Mouse (Mus musculus) myocyte (in vitro differentiated cells): ENCODE measurements at regions not wholly inside any gene's neighbourhood (a gene's known extent, or its start where the extent isn't known, plus 50 kb on each side); places are given as distances from the start of the nearest gene placed in this dataset.

Experiments
- CEBPB ChIP-seq: IDR thresholded peaks from 2 replicates; pipeline ENCODE4 v1.6.1; 2011; ENCODE audit warnings: mild to moderate bottlenecking, moderate library complexity; ENCODE audit not compliant: poor library complexity, insufficient read depth, severe bottlenecking
- E2F4 ChIP-seq: IDR thresholded peaks from one replicate; pipeline ENCODE4 v1.6.1; 2011; ENCODE audit warnings: mild to moderate bottlenecking, control low read depth, moderate library complexity; ENCODE audit not compliant: insufficient read depth
- MAX ChIP-seq: IDR thresholded peaks from one replicate; pipeline ENCODE4 v1.6.1; 2011; ENCODE audit warnings: low read depth, mild to moderate bottlenecking, control low read depth
- MYOD1 ChIP-seq, 3 experiments: IDR thresholded peaks; one replicate each; pipeline ENCODE4 v1.6.1; 2011; ENCODE audit warnings: control low read depth in 2 of 3, low read depth in 2 of 3, mild to moderate bottlenecking in 2 of 3, moderate library complexity in 1 of 3; ENCODE audit not compliant: insufficient read length in 2 of 3, control insufficient read depth in 1 of 3
- MYOG ChIP-seq, 3 experiments: IDR thresholded peaks; one replicate each; pipeline ENCODE4 v1.6.1; 2011; ENCODE audit warnings: control low read depth in 2 of 3, low read depth in 2 of 3, mild to moderate bottlenecking in 2 of 3; ENCODE audit not compliant: insufficient read length in 2 of 3, control insufficient read depth in 1 of 3, insufficient read depth in 1 of 3
- POLR2A ChIP-seq: IDR thresholded peaks from one replicate; pipeline ENCODE4 v1.6.1; 2011; ENCODE audit warnings: low read depth, mild to moderate bottlenecking, control low read depth, moderate library complexity; ENCODE audit not compliant: insufficient read length
- POLR2AphosphoS2 ChIP-seq: IDR thresholded peaks from one replicate; pipeline ENCODE4 v1.6.1; 2011; ENCODE audit warnings: low read depth, control low read depth; ENCODE audit not compliant: insufficient read length
- SRF ChIP-seq: IDR thresholded peaks from one replicate; pipeline ENCODE4 v1.6.1; 2011; ENCODE audit warnings: low read depth; ENCODE audit not compliant: control insufficient read depth, insufficient read length
- TCF12 ChIP-seq: IDR thresholded peaks from one replicate; pipeline ENCODE4 v1.6.1; 2011; ENCODE audit warnings: mild to moderate bottlenecking, control low read depth; ENCODE audit not compliant: poor library complexity, insufficient read depth, severe bottlenecking
- USF1 ChIP-seq: IDR thresholded peaks from one replicate; pipeline ENCODE4 v1.6.1; 2011; ENCODE audit warnings: low read depth, mild to moderate bottlenecking, control low read depth, moderate library complexity

- TF ChIP-seq POLR2A (no peak), MYOG (IDR thresholded peaks at IDR 0.05; ENCODE audit: control insufficient read depth in 1 of 3, insufficient read depth in 1 of 3, insufficient read length in 2 of 3, low read depth in 2 of 3) (no peak), TCF12 (no peak), USF1 (no peak), MYOD1 (IDR thresholded peaks at IDR 0.05; ENCODE audit: control insufficient read depth in 1 of 3, insufficient read length in 2 of 3, low read depth in 2 of 3) (no peak), POLR2AphosphoS2 (no peak), E2F4 (no peak), MAX (no peak), SRF (no peak), CEBPB (no peak)
Observed at GRCm38 (mm10) chr11:71857926-71858325, 108.2 kb downstream of the Wscd1 start.
